Mouse (Mus musculus): ENCODE data around the gene Ptgis.

Gene Ptgis

GRCm38 (mm10) chr2:167155541-167155973 is 84.8 kb downstream of the Ptgis start:
- DNase-seq (ENCODE audit: low spot score) = no peak

DNA sequence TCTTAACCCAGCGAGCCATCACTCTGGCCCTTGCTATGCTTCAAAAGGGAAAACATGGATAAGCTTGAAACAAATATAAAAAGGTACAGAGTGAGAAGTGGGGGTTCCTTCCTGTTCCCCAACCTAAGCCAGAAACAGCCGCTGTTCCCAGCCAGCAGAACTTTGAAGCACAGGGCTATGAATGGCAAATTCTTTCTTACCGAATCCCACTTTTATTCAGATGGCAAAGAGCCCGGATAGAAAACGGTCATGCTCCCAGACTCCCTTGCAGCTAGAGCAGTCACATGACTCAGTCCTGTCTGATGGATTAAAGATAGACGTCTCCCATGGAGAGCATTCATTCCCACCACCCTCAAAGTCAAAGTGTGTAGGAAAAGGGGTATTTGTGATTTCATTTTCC is 89.5 kb downstream of the Ptgis start:
- no peak for DNase-seq (ENCODE audit: low spot score)

- DNase-seq (ENCODE audit: low spot score) = no peak
Observed at GRCm38 (mm10) chr2:167150135-167150534, 90.3 kb downstream of the Ptgis start.

GRCm38 (mm10) chr2:167149035-167149434 is 91.4 kb downstream of the Ptgis start:
- DNase-seq (ENCODE audit: low spot score) = no peak

GRCm38 (mm10) chr2:167147708-167148107 is 92.7 kb downstream of the Ptgis start:
- peak; percentile 33 for DNase-seq (ENCODE audit: low spot score)

- DNase-seq (ENCODE audit: low spot score) = no peak
Observed at GRCm38 (mm10) chr2:167145904-167146303, 94.5 kb downstream of the Ptgis start.

DNA sequence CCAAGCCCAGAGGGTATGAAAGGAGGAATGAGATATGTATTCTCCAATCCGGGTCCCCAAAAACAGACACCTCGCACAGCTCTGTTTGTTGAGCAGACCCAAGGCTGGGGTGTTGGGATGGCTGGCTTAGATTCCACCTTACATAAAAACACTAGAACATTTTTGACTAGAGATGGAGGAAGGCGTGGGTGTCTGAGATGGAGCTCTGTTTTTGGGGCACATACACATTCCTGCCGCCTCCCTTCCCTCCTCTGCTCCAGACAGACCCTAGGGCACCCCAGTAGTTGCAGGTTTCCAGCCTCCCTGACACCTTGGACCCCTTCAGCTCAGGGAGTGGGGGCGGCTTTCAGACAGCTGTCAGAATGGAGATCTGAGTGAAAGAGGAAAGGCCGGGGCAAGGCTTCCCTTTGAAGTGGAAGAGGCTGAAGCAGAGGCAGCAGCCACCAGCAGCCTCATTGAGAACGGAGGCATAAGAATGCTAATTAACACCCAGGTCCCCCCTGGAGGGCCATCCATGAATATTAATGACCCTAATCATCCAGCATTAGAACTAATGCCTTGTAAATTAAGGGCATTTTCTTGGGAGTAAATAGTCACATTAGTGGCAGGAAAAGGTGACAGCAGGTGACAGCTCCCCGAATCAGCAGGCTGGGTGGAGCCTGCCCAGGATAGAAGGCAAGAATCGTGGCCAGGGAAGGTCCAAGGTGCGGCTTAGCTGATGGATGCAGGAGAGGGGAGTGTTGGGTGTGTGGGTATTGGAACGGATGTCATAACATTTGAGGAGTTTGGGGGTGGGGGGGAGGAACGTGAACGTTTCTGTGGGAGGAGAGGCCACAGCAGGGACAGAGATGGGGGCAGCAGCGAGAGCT is 95.7 kb downstream of the Ptgis start:
- no peak for DNase-seq (ENCODE audit: low spot score)

- DNase-seq (ENCODE audit: low spot score) = no peak
Observed at GRCm38 (mm10) chr2:167143914-167144313, 96.5 kb downstream of the Ptgis start.

- DNase-seq (ENCODE audit: low spot score) = no peak
Observed at GRCm38 (mm10) chr2:167142282-167142681, 98.1 kb downstream of the Ptgis start.

- no peak for DNase-seq (ENCODE audit: low spot score)
Observed at GRCm38 (mm10) chr2:167141810-167142209, 98.6 kb downstream of the Ptgis start.
